Comparison of ENCODE assay signal across 8 mouse cellular contexts in the genomic region with DNA sequence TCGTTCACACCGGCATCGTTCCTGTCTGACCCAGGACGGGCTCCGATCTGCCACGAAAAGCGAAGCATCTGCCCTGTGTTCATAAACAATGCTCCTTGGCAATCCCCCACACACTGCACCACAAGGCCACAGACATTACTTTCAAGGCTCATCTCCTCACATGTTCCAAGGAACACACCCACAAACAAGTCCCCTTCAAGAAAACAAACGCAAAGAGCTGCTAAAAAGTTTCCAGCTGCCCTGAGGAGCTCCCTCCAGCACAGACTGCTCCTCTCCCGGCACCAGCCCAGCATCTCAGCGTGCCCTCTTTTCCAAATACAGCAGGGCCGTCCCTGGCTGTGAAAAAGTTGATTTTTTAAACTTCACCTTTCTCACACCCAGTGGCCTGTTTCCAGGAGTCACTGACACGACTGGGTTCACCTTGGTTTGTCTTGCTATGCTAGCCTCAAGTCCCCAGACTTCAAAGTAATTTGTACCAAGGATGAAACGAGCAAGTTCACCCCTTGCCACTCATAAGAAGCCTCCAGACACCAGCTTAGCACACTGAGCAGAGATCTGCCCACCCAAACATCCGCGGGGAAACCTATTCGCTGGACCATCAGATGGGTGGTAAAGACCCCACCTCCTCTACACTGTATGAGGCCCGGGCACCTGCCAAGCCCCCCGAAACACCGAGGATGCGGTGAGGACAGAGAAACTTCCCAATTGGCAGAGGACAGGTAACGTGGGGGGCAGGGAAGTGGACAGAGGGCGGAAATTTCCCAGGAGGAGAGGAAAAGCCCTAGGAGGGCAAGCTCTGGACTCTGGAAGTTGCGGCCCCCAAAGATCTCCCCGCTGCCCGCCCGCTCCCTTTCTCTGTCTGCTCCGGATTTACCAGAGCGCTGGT. TPM values are rescaled to one million over a fixed set of nuclear protein-coding genes. Genes with fewer than 3 reads are reported as not detected.
A peak's percentile ranks its signal among the peaks of the same experiment; 100 is the strongest.
DNase-seq lines count a peak whose midpoint lies in the region; ATAC-seq and TF ChIP-seq lines count a peak whose summit lies in the region.

No protein-coding gene starts in this region.

- peak overlapping the region; percentile 43 for H3K27ac ChIP-seq in kidney, adult 2 months (ENCODE audit: insufficient read depth, low read depth, low read length)
- peak overlapping the region; percentile 58 for H3K27ac ChIP-seq in heart, embryonic 16.5 days (ENCODE audit: low read length)
- peak overlapping the region; percentile 80 for H3K27ac ChIP-seq in lung, embryonic 16.5 days (ENCODE audit: low read length)
- peak overlapping the region; percentile 84 for H3K27ac ChIP-seq in stomach, embryonic 15.5 days

- peak; percentile 23 for DNase-seq in kidney, adult 2 months
- DNase-seq in kidney, adult 8-10 months: no peak
- peak; percentile 43 to 45 for DNase-seq in cerebellum, postnatal 10 days
- no peak for DNase-seq in urinary bladder, postnatal 36 days (ENCODE audit: low spot score in 2 of 2)

- H3K36me3 ChIP-seq in kidney, adult 2 months (ENCODE audit: control insufficient read depth, insufficient read depth, low read length): no peaks in the 10 kb centered on the region
- H3K36me3 ChIP-seq in E14TG2a.4 (ENCODE audit: insufficient read depth, low read length): no peaks in the 10 kb centered on the region
- H3K36me3 ChIP-seq in heart, embryonic 16.5 days (ENCODE audit: control insufficient read depth, insufficient read depth): no peaks in the 10 kb centered on the region
- H3K36me3 ChIP-seq in lung, embryonic 16.5 days (ENCODE audit: control insufficient read depth, insufficient read depth, low read length): no peaks in the 10 kb centered on the region
- no peaks in the 10 kb centered on the region for H3K36me3 ChIP-seq in stomach, embryonic 15.5 days

- no peak for TF ChIP-seq POLR2A in kidney, adult 2 months (IDR thresholded peaks at IDR 0.05; ENCODE audit: low read depth, low read length)

- H3K9ac ChIP-seq in heart, embryonic 16.5 days (ENCODE audit: low read length): peak overlapping the region; percentile 74
- peak overlapping the region; percentile 81 for H3K9ac ChIP-seq in lung, embryonic 16.5 days (ENCODE audit: low read length)
- H3K9ac ChIP-seq in stomach, embryonic 15.5 days: peak overlapping the region; percentile 64

- peak overlapping the region; percentile 76 for H3K4me3 ChIP-seq in kidney, adult 2 months (ENCODE audit: insufficient read depth, low read depth, low read length)
- peak overlapping the region; percentile 90 for H3K4me3 ChIP-seq in E14TG2a.4 (replicated peaks; ENCODE audit: low read length)
- H3K4me3 ChIP-seq in heart, embryonic 16.5 days (ENCODE audit: low read length): peak overlapping the region; percentile 80
- peak overlapping the region; percentile 79 for H3K4me3 ChIP-seq in lung, embryonic 16.5 days (ENCODE audit: low read length)
- H3K4me3 ChIP-seq in stomach, embryonic 15.5 days (replicated peaks): peak overlapping the region; percentile 76

- H3K27me3 ChIP-seq in kidney, adult 2 months (replicated peaks; ENCODE audit: control insufficient read depth, insufficient read depth, low read length): no peaks in the 10 kb centered on the region
- peaks cover 19% of the 10 kb centered on the region for H3K27me3 ChIP-seq in E14TG2a.4 (ENCODE audit: insufficient read depth, low read length)
- H3K27me3 ChIP-seq in heart, embryonic 16.5 days (ENCODE audit: control insufficient read depth, insufficient read depth, low read length): 0 out of 2 replicates have a peak, but pooled peaks cover 2% of the 10 kb centered on the region
- H3K27me3 ChIP-seq in lung, embryonic 16.5 days (ENCODE audit: control insufficient read depth, insufficient read depth, low read depth, low read length): peaks cover 5% of the 10 kb centered on the region
- no peaks in the 10 kb centered on the region for H3K27me3 ChIP-seq in stomach, embryonic 15.5 days (replicated peaks)

- no peak for ATAC-seq in heart, embryonic 16.5 days (replicated peaks; ENCODE audit: extremely low read depth, insufficient read depth, low FRiP score)
- no peak; the same call in 1 of the 2 replicates for ATAC-seq in lung, embryonic 16.5 days (ENCODE audit: low read depth)
- no peak for ATAC-seq in stomach, embryonic 15.5 days (ENCODE audit: insufficient read depth, low FRiP score, low read depth)

- no peak for TF ChIP-seq CTCF in kidney, adult 2 months (conservative IDR thresholded peaks at IDR 0.05; ENCODE audit: insufficient read depth, insufficient read length, low read depth, low read length)
- TF ChIP-seq CTCF in E14TG2a.4 (conservative IDR thresholded peaks at IDR 0.05; ENCODE audit: low read length): no peak

- H3K4me1 ChIP-seq in kidney, adult 2 months (ENCODE audit: control insufficient read depth, insufficient read depth, low read length): peaks cover 4% of the 10 kb centered on the region; the same call in 1 of the 2 replicates
- H3K4me1 ChIP-seq in E14TG2a.4 (replicated peaks; ENCODE audit: low read depth, low read length): peaks cover 27% of the 10 kb centered on the region
- peaks cover 3% of the 10 kb centered on the region; the same call in 1 of the 2 replicates for H3K4me1 ChIP-seq in heart, embryonic 16.5 days (ENCODE audit: control insufficient read depth, insufficient read depth, low read length)
- peaks cover 7% of the 10 kb centered on the region for H3K4me1 ChIP-seq in lung, embryonic 16.5 days (replicated peaks; ENCODE audit: control insufficient read depth, insufficient read depth, low read length)
- 0 out of 2 replicates have a peak, but pooled peaks cover 10% of the 10 kb centered on the region for H3K4me1 ChIP-seq in stomach, embryonic 15.5 days

- 11% methylated on average over 28 of the region's 28 CpGs for WGBS in kidney, adult 2 months
- WGBS in heart, embryonic 16.5 days: 13% methylated on average over 28 of the region's 28 CpGs
- WGBS in lung, embryonic 16.5 days: 4% methylated on average over 28 of the region's 28 CpGs
- 9% methylated on average over 28 of the region's 28 CpGs for WGBS in stomach, embryonic 15.5 days

- peak overlapping the region; percentile 94 for H3K4me2 ChIP-seq in heart, embryonic 16.5 days (ENCODE audit: low read depth, low read length)
- peak overlapping the region; percentile 100 for H3K4me2 ChIP-seq in lung, embryonic 16.5 days (ENCODE audit: low read depth, low read length)
- H3K4me2 ChIP-seq in stomach, embryonic 15.5 days: peak overlapping the region; percentile 94

- no peaks in the 10 kb centered on the region for H3K9me3 ChIP-seq in E14TG2a.4 (ENCODE audit: low read length)
- no peaks in the 10 kb centered on the region for H3K9me3 ChIP-seq in heart, embryonic 16.5 days (replicated peaks; ENCODE audit: control insufficient read depth, low read length)
- H3K9me3 ChIP-seq in lung, embryonic 16.5 days (ENCODE audit: control insufficient read depth, low read length): no peaks in the 10 kb centered on the region
- H3K9me3 ChIP-seq in stomach, embryonic 15.5 days: no peaks in the 10 kb centered on the region

RNA-seq across cellular contexts. Expression of a gene that starts 0.8 kb away (rescaled TPM):
- 41.9 and 50.7 TPM in 2 replicates for polyA plus RNA-seq in kidney, adult 2 months (2012; rRNA removed)
- 5.1 and 6.0 TPM in 2 replicates for polyA plus RNA-seq in heart, embryonic 16.5 days (2015; fragmentation: Nextera tagmentation; extraction: Ambion mirVana)
- polyA plus RNA-seq in lung, embryonic 16.5 days (2015; fragmentation: Nextera tagmentation; extraction: Ambion mirVana): 14.3 and 15.1 TPM in 2 replicates
- polyA plus RNA-seq in stomach, embryonic 15.5 days (2015; fragmentation: Nextera tagmentation; extraction: Ambion mirVana): 14.0 and 14.3 TPM in 2 replicates

Comparison
In these comparisons a context has a peak if more than half of its experiments do, and no peak if none do; other contexts are left out.
1. DNase-seq: peak in kidney, adult 2 months (single experiment) and cerebellum, postnatal 10 days (2 of 2); none in kidney, adult 8-10 months (0 of 2) and urinary bladder, postnatal 36 days (0 of 2).
2. Peak in every context shown above with its lines, with median percentiles within 50 percentile points of each other: H3K27ac ChIP-seq, H3K4me3 ChIP-seq, H3K4me2 ChIP-seq and H3K9ac ChIP-seq.